Mouse (Mus musculus): Measurements from ENCODE around the gene Tmem123. TPM values are rescaled to one million over a fixed set of nuclear protein-coding genes. Genes with fewer than 3 reads are reported as not detected.

The Tmem123 gene
- polyA plus RNA-seq (2014; fragmentation: Nextera tagmentation; extraction: Ambion mirVana): 133 and 135 TPM in 2 replicates

DNA sequence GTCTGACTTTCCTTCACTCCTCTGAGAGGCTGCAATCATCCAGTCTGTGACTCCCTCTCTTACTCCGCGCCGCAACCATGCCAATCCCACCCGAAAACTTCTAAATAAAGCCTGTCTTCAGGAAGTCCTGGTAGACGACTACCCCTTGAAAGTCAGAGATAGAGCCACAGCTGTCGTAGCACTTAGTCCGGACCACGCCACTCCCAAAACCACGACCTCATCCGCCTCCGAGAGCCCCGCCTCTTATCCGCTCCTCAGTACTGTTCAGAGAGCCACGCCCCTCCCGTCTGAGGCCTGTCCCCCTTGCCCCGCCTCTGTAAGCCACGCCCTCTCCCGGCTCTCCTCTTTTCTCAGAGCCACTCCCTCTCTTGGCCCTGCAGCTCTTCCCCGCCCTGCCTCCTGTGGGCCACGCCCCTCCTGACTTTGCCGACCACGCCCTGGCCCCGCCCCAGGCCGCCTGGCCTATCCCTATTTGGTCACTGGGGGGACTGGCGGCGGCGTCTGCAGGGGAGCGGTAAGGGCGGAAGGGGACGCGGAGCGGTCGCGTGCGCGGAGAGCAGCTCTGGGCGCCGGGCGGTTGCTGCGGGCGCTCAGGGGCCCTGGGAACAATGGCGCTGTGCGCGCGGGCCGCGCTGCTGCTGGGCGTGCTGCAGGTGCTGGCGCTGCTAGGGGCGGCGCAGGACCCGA, at the start of gene Tmem123:
Gene Tmem123 (plus strand): TSS at position 428 of the 687 bp plus-strand sequence.
- peak; percentile 96 for ATAC-seq (ENCODE audit: low FRiP score)
- 0 out of 2 replicates have a peak, but pooled peaks cover 5% of the 10 kb centered on the region for H3K27me3 ChIP-seq (ENCODE audit: control insufficient read depth, insufficient read depth, low read length)
- H3K9me3 ChIP-seq (ENCODE audit: control insufficient read depth, low read length): no peaks in the 10 kb centered on the region
- H3K36me3 ChIP-seq (ENCODE audit: control insufficient read depth, insufficient read depth, low read length): no peaks in the 10 kb centered on the region
- no peaks in the 10 kb centered on the region for H3K4me1 ChIP-seq (replicated peaks; ENCODE audit: control insufficient read depth, insufficient read depth, low read length)
- under 1% methylated on average over 52 of the region's 52 CpGs for WGBS
- peak within 1 kb of the TSS; percentile 78 for H3K4me3 ChIP-seq (ENCODE audit: low read depth, low read length)
- peak within 1 kb of the TSS; percentile 73 for H3K27ac ChIP-seq (ENCODE audit: low read depth, low read length)
- peak within 1 kb of the TSS; percentile 64 for H3K4me2 ChIP-seq (replicated peaks; ENCODE audit: low read depth, low read length)
- peak; percentile 99 for DNase-seq (ENCODE audit: low spot score)
- H3K9ac ChIP-seq (ENCODE audit: low read depth, low read length): peak within 1 kb of the TSS; percentile 79

DNA sequence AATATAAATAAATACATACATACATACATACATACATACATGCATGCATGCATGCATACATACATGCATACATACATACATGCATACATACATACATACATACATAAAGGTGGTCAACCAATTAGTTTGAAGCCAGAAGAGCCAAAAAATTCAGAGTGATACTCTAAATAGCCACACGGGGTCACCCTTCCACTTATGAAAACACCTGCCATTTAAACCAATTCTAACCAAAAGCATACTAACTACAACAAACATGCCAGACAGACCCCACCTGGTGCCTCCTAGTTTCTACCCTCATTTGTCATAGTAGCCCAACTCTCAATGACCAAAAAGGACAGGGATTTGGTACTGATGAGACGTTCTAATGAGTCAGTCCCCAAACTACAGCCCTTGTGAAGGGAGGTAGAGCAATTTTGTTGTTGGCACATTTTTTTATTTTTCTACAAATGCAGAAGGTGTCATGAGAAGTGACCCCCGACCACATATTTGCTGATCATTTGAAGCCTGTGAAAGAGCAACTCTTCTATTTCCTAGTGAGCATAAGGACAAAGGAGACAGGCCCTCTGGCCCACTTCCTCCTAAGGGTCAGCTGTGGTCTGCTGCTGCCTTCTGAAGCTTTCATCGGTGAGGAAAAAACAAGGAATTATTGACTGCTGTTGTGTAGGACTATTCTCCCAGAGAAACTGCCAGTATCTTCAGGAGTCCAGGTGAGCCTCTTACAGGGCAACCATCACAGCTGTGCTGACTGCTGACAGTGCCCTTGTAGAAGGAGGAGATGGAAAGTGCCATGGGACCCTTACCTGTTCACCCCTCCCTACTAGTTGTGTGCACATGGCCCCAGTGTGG, 49.6 kb upstream of the Tmem123 start:
- Histone ChIP-seq H3K4me1 (replicated peaks; ENCODE audit: control insufficient read depth, insufficient read depth, low read length) (no peaks in the 10 kb centered on the region), H3K9ac (ENCODE audit: low read depth, low read length) (no peak overlapping the region), H3K4me3 (ENCODE audit: low read depth, low read length) (no peak overlapping the region), H3K4me2 (replicated peaks; ENCODE audit: low read depth, low read length) (no peak overlapping the region), H3K36me3 (ENCODE audit: control insufficient read depth, insufficient read depth, low read length) (no peaks in the 10 kb centered on the region), H3K9me3 (ENCODE audit: control insufficient read depth, low read length) (no peaks in the 10 kb centered on the region), H3K27ac (ENCODE audit: low read depth, low read length) (no peak overlapping the region), H3K27me3 (ENCODE audit: control insufficient read depth, insufficient read depth, low read length) (no peaks in the 10 kb centered on the region)
- WGBS: 41% methylated on average over 4 of the region's 4 CpGs
- DNase-seq (ENCODE audit: low spot score): peak; percentile 66
- ATAC-seq (ENCODE audit: low FRiP score): peak; percentile 57

DNA sequence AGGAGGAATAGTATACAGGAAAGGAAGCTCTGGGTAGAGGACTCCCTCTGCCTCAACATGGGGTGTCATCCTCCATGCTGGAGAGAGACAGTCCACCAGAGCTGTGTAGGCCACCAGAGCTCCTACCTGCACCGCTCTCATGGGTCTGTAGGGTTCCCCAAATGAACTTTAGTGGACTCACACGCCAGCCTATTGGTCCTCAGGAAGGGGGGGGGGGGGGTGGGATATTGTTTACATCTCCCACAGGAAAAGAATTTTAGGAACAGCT, 49.0 kb upstream of the Tmem123 start:
- no peaks in the 10 kb centered on the region for H3K9me3 ChIP-seq (ENCODE audit: control insufficient read depth, low read length)
- no peak for DNase-seq (ENCODE audit: low spot score)
- no peaks in the 10 kb centered on the region for H3K4me1 ChIP-seq (replicated peaks; ENCODE audit: control insufficient read depth, insufficient read depth, low read length)
- H3K27me3 ChIP-seq (ENCODE audit: control insufficient read depth, insufficient read depth, low read length): no peaks in the 10 kb centered on the region
- 0 out of 2 replicates have a peak, but pooled peaks have one; percentile 27 for ATAC-seq (ENCODE audit: low FRiP score)
- no peak overlapping the region for H3K9ac ChIP-seq (ENCODE audit: low read depth, low read length)
- H3K4me3 ChIP-seq (ENCODE audit: low read depth, low read length): no peak overlapping the region
- H3K4me2 ChIP-seq (replicated peaks; ENCODE audit: low read depth, low read length): no peak overlapping the region
- WGBS: 79% methylated on average over 2 of the region's 2 CpGs
- no peaks in the 10 kb centered on the region for H3K36me3 ChIP-seq (ENCODE audit: control insufficient read depth, insufficient read depth, low read length)
- H3K27ac ChIP-seq (ENCODE audit: low read depth, low read length): no peak overlapping the region

DNA sequence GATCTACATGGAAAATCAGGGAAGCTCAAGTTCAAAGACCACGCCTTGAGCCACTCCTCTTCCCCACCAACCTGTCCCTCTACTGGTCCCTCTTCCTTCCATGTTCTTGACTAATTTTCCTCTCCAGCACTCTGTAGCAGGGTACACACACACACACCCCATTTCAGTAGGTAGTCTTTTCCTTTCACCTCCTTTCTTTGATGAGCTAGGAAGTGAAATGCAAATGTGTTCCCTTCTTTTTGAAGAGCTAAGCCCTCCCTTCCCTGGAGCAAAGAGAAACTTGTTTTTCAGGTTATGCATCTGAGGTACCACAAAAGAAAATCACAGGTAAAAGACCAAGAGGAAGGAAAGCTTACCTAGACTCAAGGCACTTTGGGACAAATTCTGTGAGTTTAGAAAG, 42.3 kb upstream of the Tmem123 start:
- H3K9me3 ChIP-seq (ENCODE audit: control insufficient read depth, low read length): no peaks in the 10 kb centered on the region
- no peak for ATAC-seq (ENCODE audit: low FRiP score)
- H3K4me1 ChIP-seq (replicated peaks; ENCODE audit: control insufficient read depth, insufficient read depth, low read length): no peaks in the 10 kb centered on the region

DNA sequence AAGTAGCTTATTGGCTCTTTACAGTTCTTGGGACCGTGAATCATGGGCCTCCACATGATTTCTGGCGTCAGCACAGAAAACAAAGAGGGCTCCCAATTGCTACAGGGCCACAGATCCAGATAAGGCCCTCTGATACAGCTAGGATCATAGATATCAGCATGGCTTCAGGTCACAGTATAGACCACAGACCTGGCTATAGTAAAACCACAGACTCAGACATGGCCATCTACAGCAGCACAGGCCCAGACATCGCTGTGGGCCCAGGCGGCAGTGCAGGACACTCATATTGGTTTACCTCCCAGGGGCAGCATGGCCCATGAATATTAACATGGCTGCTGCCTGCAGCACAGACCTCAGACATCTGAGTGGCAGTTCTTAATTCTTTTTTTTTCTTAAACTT, 34.8 kb upstream of the Tmem123 start:
- Histone ChIP-seq H3K4me3 (ENCODE audit: low read depth, low read length) (no peak overlapping the region), H3K9ac (ENCODE audit: low read depth, low read length) (no peak overlapping the region), H3K4me1 (replicated peaks; ENCODE audit: control insufficient read depth, insufficient read depth, low read length) (no peaks in the 10 kb centered on the region), H3K27me3 (ENCODE audit: control insufficient read depth, insufficient read depth, low read length) (no peaks in the 10 kb centered on the region), H3K36me3 (ENCODE audit: control insufficient read depth, insufficient read depth, low read length) (no peaks in the 10 kb centered on the region), H3K27ac (ENCODE audit: low read depth, low read length) (no peak overlapping the region), H3K4me2 (replicated peaks; ENCODE audit: low read depth, low read length) (no peak overlapping the region), H3K9me3 (ENCODE audit: control insufficient read depth, low read length) (no peaks in the 10 kb centered on the region)
- no peak for ATAC-seq (ENCODE audit: low FRiP score)
- no peak for DNase-seq (ENCODE audit: low spot score)
- WGBS: 76% methylated on average over 4 of the region's 4 CpGs

More for the DNA sequence above, 42.3 kb upstream of the Tmem123 start:
- DNase-seq (ENCODE audit: low spot score): no peak
- no peaks in the 10 kb centered on the region for H3K27me3 ChIP-seq (ENCODE audit: control insufficient read depth, insufficient read depth, low read length)
- H3K27ac ChIP-seq (ENCODE audit: low read depth, low read length): no peak overlapping the region
- 85% methylated on average over 1 of the region's 1 CpGs for WGBS
- no peak overlapping the region for H3K9ac ChIP-seq (ENCODE audit: low read depth, low read length)
- no peak overlapping the region for H3K4me2 ChIP-seq (replicated peaks; ENCODE audit: low read depth, low read length)
- H3K4me3 ChIP-seq (ENCODE audit: low read depth, low read length): no peak overlapping the region
- no peaks in the 10 kb centered on the region for H3K36me3 ChIP-seq (ENCODE audit: control insufficient read depth, insufficient read depth, low read length)

DNA sequence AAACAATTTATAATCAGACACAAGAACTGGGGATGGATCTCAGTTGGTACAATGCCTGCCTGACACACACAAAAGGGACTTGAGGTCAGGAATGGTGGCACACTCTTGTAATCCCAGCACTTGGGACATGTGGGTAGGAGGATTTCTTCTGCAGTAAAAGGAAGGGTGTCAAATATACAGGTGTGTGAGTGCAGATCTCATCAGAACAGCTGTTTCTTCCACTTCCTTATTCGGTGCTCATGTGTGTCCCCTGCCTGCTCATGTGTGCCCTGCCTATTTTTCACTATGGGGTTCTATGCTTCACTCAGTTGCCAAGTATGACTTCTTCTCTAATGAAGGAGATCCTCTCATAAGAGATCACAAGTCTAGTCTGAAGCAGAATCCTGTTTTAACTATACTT, 21.1 kb upstream of the Tmem123 start:
- Histone ChIP-seq H3K36me3 (ENCODE audit: control insufficient read depth, insufficient read depth, low read length) (no peaks in the 10 kb centered on the region), H3K9ac (ENCODE audit: low read depth, low read length) (no peak overlapping the region), H3K27ac (ENCODE audit: low read depth, low read length) (no peak overlapping the region), H3K27me3 (ENCODE audit: control insufficient read depth, insufficient read depth, low read length) (no peaks in the 10 kb centered on the region), H3K9me3 (ENCODE audit: control insufficient read depth, low read length) (no peaks in the 10 kb centered on the region), H3K4me1 (replicated peaks; ENCODE audit: control insufficient read depth, insufficient read depth, low read length) (no peaks in the 10 kb centered on the region), H3K4me2 (replicated peaks; ENCODE audit: low read depth, low read length) (no peak overlapping the region), H3K4me3 (ENCODE audit: low read depth, low read length) (no peak overlapping the region)
- DNase-seq (ENCODE audit: low spot score) (no peak), ATAC-seq (ENCODE audit: low FRiP score) (no peak)
- WGBS: 92% methylated on average over 1 of the region's 1 CpGs

DNA sequence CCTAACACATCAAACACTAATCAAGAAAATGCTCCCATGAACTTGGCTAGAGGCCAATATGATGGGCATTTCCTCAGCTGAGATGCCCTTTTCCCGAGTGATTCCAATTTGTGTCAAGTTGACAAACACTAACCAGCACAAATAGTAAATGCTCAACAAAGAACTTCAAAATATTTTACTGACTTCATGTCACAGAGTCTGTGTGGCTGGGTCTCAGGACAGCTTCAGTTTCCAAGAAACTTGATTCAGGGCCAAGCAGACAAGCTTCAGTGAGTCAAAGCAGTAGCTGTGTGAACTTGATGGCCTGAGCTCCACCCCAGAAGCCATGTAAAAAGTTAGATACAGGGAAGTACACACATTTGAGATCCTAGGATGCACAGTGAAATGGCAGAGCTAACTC, 19.7 kb upstream of the Tmem123 start:
- Histone ChIP-seq H3K4me2 (replicated peaks; ENCODE audit: low read depth, low read length) (no peak overlapping the region), H3K4me1 (replicated peaks; ENCODE audit: control insufficient read depth, insufficient read depth, low read length) (no peaks in the 10 kb centered on the region), H3K9me3 (ENCODE audit: control insufficient read depth, low read length) (no peaks in the 10 kb centered on the region), H3K9ac (ENCODE audit: low read depth, low read length) (no peak overlapping the region), H3K4me3 (ENCODE audit: low read depth, low read length) (no peak overlapping the region), H3K36me3 (ENCODE audit: control insufficient read depth, insufficient read depth, low read length) (no peaks in the 10 kb centered on the region), H3K27me3 (ENCODE audit: control insufficient read depth, insufficient read depth, low read length) (no peaks in the 10 kb centered on the region), H3K27ac (ENCODE audit: low read depth, low read length) (no peak overlapping the region)
- WGBS: 83% methylated on average over 1 of the region's 1 CpGs
- DNase-seq (ENCODE audit: low spot score) (no peak), ATAC-seq (ENCODE audit: low FRiP score) (no peak)

DNA sequence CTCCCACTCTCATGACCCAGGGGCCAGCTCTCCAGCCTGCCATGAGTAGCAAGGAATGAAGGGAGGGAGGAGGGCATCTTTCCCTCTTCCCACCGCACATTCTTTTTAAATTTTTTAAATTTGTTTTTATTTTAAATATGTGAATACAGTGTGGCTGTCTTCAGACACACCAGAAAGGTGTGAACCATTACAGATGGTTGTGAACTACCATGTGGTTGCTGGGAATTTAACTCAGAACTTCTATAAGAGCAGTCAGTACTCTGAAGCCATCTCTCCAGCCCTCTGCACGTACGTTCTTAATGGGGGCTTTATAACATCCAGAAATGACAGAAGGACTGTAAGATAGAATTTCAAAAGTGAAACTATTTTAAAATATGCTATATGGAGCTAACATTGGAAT, 15.0 kb upstream of the Tmem123 start:
- WGBS: 89% methylated on average over 3 of the region's 3 CpGs
- Histone ChIP-seq H3K9ac (ENCODE audit: low read depth, low read length) (no peak overlapping the region), H3K27me3 (ENCODE audit: control insufficient read depth, insufficient read depth, low read length) (no peaks in the 10 kb centered on the region), H3K27ac (ENCODE audit: low read depth, low read length) (no peak overlapping the region), H3K36me3 (ENCODE audit: control insufficient read depth, insufficient read depth, low read length) (no peaks in the 10 kb centered on the region), H3K4me2 (replicated peaks; ENCODE audit: low read depth, low read length) (no peak overlapping the region), H3K4me3 (ENCODE audit: low read depth, low read length) (no peak overlapping the region), H3K9me3 (ENCODE audit: control insufficient read depth, low read length) (no peaks in the 10 kb centered on the region), H3K4me1 (replicated peaks; ENCODE audit: control insufficient read depth, insufficient read depth, low read length) (no peaks in the 10 kb centered on the region)
- DNase-seq (ENCODE audit: low spot score) (no peak), ATAC-seq (ENCODE audit: low FRiP score) (no peak)

DNA sequence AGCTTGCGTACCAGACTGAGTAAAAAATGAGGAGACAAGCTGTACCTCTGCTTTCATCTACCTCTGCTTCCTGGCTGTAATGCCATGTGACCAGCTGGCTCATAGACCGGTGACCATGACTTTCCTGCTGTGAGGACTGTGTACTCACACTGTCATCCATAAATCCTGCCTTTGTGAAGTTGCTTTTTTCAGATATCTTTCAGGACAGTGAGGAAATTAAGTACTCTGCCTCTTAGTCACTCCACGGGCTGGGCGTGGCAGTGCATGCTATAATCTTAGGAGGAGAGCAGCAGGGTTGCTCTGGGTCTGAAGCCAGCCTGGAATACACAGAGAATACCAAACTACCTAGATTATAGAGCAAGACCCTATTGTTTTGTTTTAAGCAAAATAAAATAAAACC, 14.3 kb upstream of the Tmem123 start:
- H3K36me3 ChIP-seq (ENCODE audit: control insufficient read depth, insufficient read depth, low read length): no peaks in the 10 kb centered on the region
- WGBS: 85% methylated on average over 4 of the region's 4 CpGs
- H3K27ac ChIP-seq (ENCODE audit: low read depth, low read length): no peak overlapping the region
- no peak overlapping the region for H3K9ac ChIP-seq (ENCODE audit: low read depth, low read length)
- no peak overlapping the region for H3K4me2 ChIP-seq (replicated peaks; ENCODE audit: low read depth, low read length)
- H3K4me3 ChIP-seq (ENCODE audit: low read depth, low read length): no peak overlapping the region
- H3K27me3 ChIP-seq (ENCODE audit: control insufficient read depth, insufficient read depth, low read length): no peaks in the 10 kb centered on the region
- no peaks in the 10 kb centered on the region for H3K9me3 ChIP-seq (ENCODE audit: control insufficient read depth, low read length)
- no peaks in the 10 kb centered on the region for H3K4me1 ChIP-seq (replicated peaks; ENCODE audit: control insufficient read depth, insufficient read depth, low read length)
- DNase-seq (ENCODE audit: low spot score) (no peak), ATAC-seq (ENCODE audit: low FRiP score) (no peak)

All from hindbrain, embryonic 11.5 days (tissue).